17 mouse cellular contexts compared by ENCODE assay signal in genomic region chr4:53951003-53951733, GRCm38 (mm10).
A peak's percentile ranks its signal among the peaks of the same experiment; 100 is the strongest.
DNase-seq lines count a peak whose midpoint lies in the region; ATAC-seq lines count a peak whose summit lies in the region.
"Had no signal": no experiment of that assay in that cellular context is flagged by ENCODE, and none has a peak within 500 bp of the region (broad histone marks: within the 10 kb centered on the region; RNA-seq: fewer than 3 reads in every experiment).

No protein-coding gene starts in this region.

- no peak overlapping the region for H3K4me2 ChIP-seq in hindbrain, embryonic 12.5 days (replicated peaks)
- H3K4me2 ChIP-seq in forebrain, embryonic 16.5 days (ENCODE audit: low read length) = no peak overlapping the region; the same call in 1 of the 2 replicates
- no peak overlapping the region for H3K4me2 ChIP-seq in midbrain, embryonic 12.5 days (replicated peaks)
- H3K4me2 ChIP-seq: embryonic facial prominence, embryonic 13.5 days; liver, embryonic 11.5 days; lung, embryonic 15.5 days had no signal

- H3K27me3 ChIP-seq in hindbrain, embryonic 10.5 days (ENCODE audit: insufficient read depth, poor library complexity, severe bottlenecking) = no peaks in the 10 kb centered on the region
- no peaks in the 10 kb centered on the region for H3K27me3 ChIP-seq in hindbrain, embryonic 12.5 days
- no peaks in the 10 kb centered on the region for H3K27me3 ChIP-seq in forebrain, embryonic 16.5 days (replicated peaks; ENCODE audit: control insufficient read depth, insufficient read depth, low read length)
- no peaks in the 10 kb centered on the region for H3K27me3 ChIP-seq in midbrain, embryonic 12.5 days
- H3K27me3 ChIP-seq: embryonic facial prominence, embryonic 13.5 days; lung, embryonic 15.5 days had no signal

- H3K36me3 ChIP-seq in hindbrain, embryonic 10.5 days = no peaks in the 10 kb centered on the region
- H3K36me3 ChIP-seq in hindbrain, embryonic 12.5 days = no peaks in the 10 kb centered on the region
- no peaks in the 10 kb centered on the region for H3K36me3 ChIP-seq in forebrain, embryonic 16.5 days (ENCODE audit: control insufficient read depth, insufficient read depth)
- no peaks in the 10 kb centered on the region for H3K36me3 ChIP-seq in midbrain, embryonic 12.5 days
- H3K36me3 ChIP-seq: embryonic facial prominence, embryonic 13.5 days; lung, embryonic 15.5 days had no signal

- H3K9ac ChIP-seq in hindbrain, embryonic 12.5 days = no peak overlapping the region
- H3K9ac ChIP-seq in forebrain, embryonic 16.5 days (replicated peaks; ENCODE audit: low read depth, low read length) = no peak overlapping the region
- no peak overlapping the region for H3K9ac ChIP-seq in midbrain, embryonic 12.5 days (replicated peaks)
- H3K9ac ChIP-seq: embryonic facial prominence, embryonic 13.5 days; lung, embryonic 15.5 days had no signal

- H3K4me3 ChIP-seq in hindbrain, embryonic 10.5 days = no peak overlapping the region
- no peak overlapping the region for H3K4me3 ChIP-seq in hindbrain, embryonic 12.5 days
- H3K4me3 ChIP-seq in forebrain, embryonic 16.5 days (replicated peaks; ENCODE audit: low read length) = no peak overlapping the region
- H3K4me3 ChIP-seq in midbrain, embryonic 12.5 days = no peak overlapping the region
- H3K4me3 ChIP-seq: embryonic facial prominence, embryonic 13.5 days; lung, embryonic 15.5 days had no signal

- no peaks in the 10 kb centered on the region for H3K9me3 ChIP-seq in hindbrain, embryonic 10.5 days
- no peaks in the 10 kb centered on the region for H3K9me3 ChIP-seq in hindbrain, embryonic 12.5 days (replicated peaks)
- H3K9me3 ChIP-seq in forebrain, embryonic 16.5 days (ENCODE audit: control insufficient read depth, low read length) = no peaks in the 10 kb centered on the region
- no peaks in the 10 kb centered on the region for H3K9me3 ChIP-seq in midbrain, embryonic 12.5 days
- H3K9me3 ChIP-seq: embryonic facial prominence, embryonic 13.5 days; lung, embryonic 15.5 days had no signal

- WGBS in hindbrain, embryonic 10.5 days = 25% methylated on average over 3 of the region's 3 CpGs
- WGBS in hindbrain, embryonic 12.5 days = 19% methylated on average over 3 of the region's 3 CpGs
- WGBS in forebrain, embryonic 16.5 days = 13% methylated on average over 3 of the region's 3 CpGs
- WGBS in midbrain, embryonic 12.5 days = 7% methylated on average over 3 of the region's 3 CpGs

- H3K4me1 ChIP-seq in hindbrain, embryonic 10.5 days (replicated peaks) = peaks cover 26% of the 10 kb centered on the region
- 0 out of 2 replicates have a peak, but pooled peaks cover 12% of the 10 kb centered on the region for H3K4me1 ChIP-seq in hindbrain, embryonic 12.5 days
- H3K4me1 ChIP-seq in forebrain, embryonic 16.5 days (replicated peaks; ENCODE audit: control insufficient read depth, insufficient read depth, low read length) = peaks cover 13% of the 10 kb centered on the region
- H3K4me1 ChIP-seq in midbrain, embryonic 12.5 days = peaks cover 22% of the 10 kb centered on the region

- no peak for ATAC-seq in hindbrain, embryonic 12.5 days (ENCODE audit: low FRiP score)
- peak; percentile 79 for ATAC-seq in forebrain, embryonic 16.5 days
- 0 out of 2 replicates have a peak, but pooled peaks have one; percentile 44 for ATAC-seq in midbrain, embryonic 12.5 days (ENCODE audit: low FRiP score, low read depth)
- ATAC-seq: intestine, embryonic 16.5 days had no signal

- H3K27ac ChIP-seq in hindbrain, embryonic 10.5 days = peak overlapping the region; percentile 66
- no peak overlapping the region for H3K27ac ChIP-seq in hindbrain, embryonic 12.5 days
- H3K27ac ChIP-seq in forebrain, embryonic 16.5 days (ENCODE audit: low read length) = no peak overlapping the region
- peak overlapping the region; percentile 35; the same call in 1 of the 2 replicates for H3K27ac ChIP-seq in midbrain, embryonic 12.5 days (replicated peaks)
- H3K27ac ChIP-seq: embryonic facial prominence, embryonic 13.5 days; kidney, postnatal 0 days had no signal

- DNase-seq in hindbrain, embryonic 10.5 days (ENCODE audit: low spot score) = no peak
- peak; percentile 35 for DNase-seq in brain, adult 2 months (ENCODE audit: low read depth, low spot score)
- no peak for DNase-seq in ovary, postnatal 10 days (ENCODE audit: low spot score)
- DNase-seq in adipocyte (ENCODE audit: low spot score) = no peak
- DNase-seq in cerebellum, postnatal 36 days = no peak
- DNase-seq: adrenal gland, postnatal 25 days; gastrocnemius, postnatal 14 days; layer of hippocampus, adult 9-11 months; right cerebral cortex, postnatal 4 days had no signal

Comparison
In these comparisons a context has a peak if more than half of its experiments do, and no peak if none do; other contexts are left out.
1. H3K27ac ChIP-seq: peak in hindbrain, embryonic 10.5 days (single experiment) and midbrain, embryonic 12.5 days (single experiment); none in hindbrain, embryonic 12.5 days (single experiment) and forebrain, embryonic 16.5 days (single experiment).